Mouse (Mus musculus) MEL (cell line): ENCODE measurements around the gene Cdc73. TPM values are rescaled to one million over a fixed set of nuclear protein-coding genes. Genes with fewer than 3 reads are reported as not detected.
"Not testable (repeated sequence)": the region's sequence is repeated elsewhere in the genome, so short reads cannot be mapped to it uniquely, and the experiment has no call there.

ENCODE experiments used
- DNase-seq: peaks from one replicate; pipeline ENCODE4 v3.0.0; 2011; ENCODE audit warnings: low read depth, low spot score
- H3K27ac ChIP-seq: 2 replicates; pipeline ENCODE4 v1.5.1; 2012; ENCODE audit warnings: low read depth, mild to moderate bottlenecking, control low read depth, low read length, moderate library complexity; ENCODE audit not compliant: control insufficient read depth
- H3K27me3 ChIP-seq, 2 experiments: fragments of 150-350 bp in 1 of 2; sonication (generic) in 1 of 2; 2 replicates each; pipeline ENCODE4 v1.6.1; 2012; ENCODE audit warnings: low read length in 2 of 2, mild to moderate bottlenecking in 2 of 2, improper control_type of control experiment in 1 of 2, moderate library complexity in 1 of 2; ENCODE audit not compliant: insufficient read depth in 2 of 2, control insufficient read depth in 1 of 2
- H3K36me3 ChIP-seq, 2 experiments: 2 replicates each; pipeline ENCODE4 v1.6.1; 2012 to 2014; ENCODE audit warnings: low read length in 2 of 2, improper control_type of control experiment in 1 of 2, inconsistent platforms in 1 of 2, mild to moderate bottlenecking in 1 of 2; ENCODE audit not compliant: insufficient read depth in 2 of 2, control insufficient read depth in 1 of 2
- H3K4me1 ChIP-seq, 2 experiments: fragments of 150-350 bp in 1 of 2; sonication (generic) in 1 of 2; 2 replicates each; pipeline ENCODE4 v1.6.1; 2012; ENCODE audit warnings: low read length in 2 of 2, improper control_type of control experiment in 1 of 2, mild to moderate bottlenecking in 1 of 2; ENCODE audit not compliant: insufficient read depth in 2 of 2, control insufficient read depth in 1 of 2
- H3K4me3 ChIP-seq, 2 experiments: fragments of 150-350 bp in 1 of 2; sonication (generic) in 1 of 2; 2 replicates each; pipeline ENCODE4 v1.5.1; 2012; ENCODE audit warnings: low read depth in 2 of 2, low read length in 2 of 2, mild to moderate bottlenecking in 2 of 2, moderate library complexity in 2 of 2, control low read depth in 1 of 2, improper control_type of control experiment in 1 of 2; ENCODE audit not compliant: control insufficient read depth in 1 of 2, insufficient read depth in 1 of 2
- H3K79me2 ChIP-seq: 2 replicates; pipeline ENCODE4 v1.6.1; 2012; ENCODE audit warnings: mild to moderate bottlenecking, low read length, moderate library complexity; ENCODE audit not compliant: control insufficient read depth, poor library complexity, insufficient read depth
- H3K9ac ChIP-seq: 2 replicates; pipeline ENCODE4 v1.6.1; 2012; ENCODE audit warnings: low read depth, mild to moderate bottlenecking, control low read depth, low read length, moderate library complexity; ENCODE audit not compliant: control insufficient read depth, poor library complexity, severe bottlenecking
- H3K9me3 ChIP-seq: fragments of 150-350 bp; sonication (generic); replicated peaks from 2 replicates; pipeline ENCODE4 v1.6.1; 2012; ENCODE audit warnings: mild to moderate bottlenecking, low read length, improper control_type of control experiment, moderate library complexity; ENCODE audit not compliant: insufficient read depth
- CHD1 ChIP-seq: IDR thresholded peaks from 2 replicates; pipeline ENCODE4 v1.6.1; 2012; ENCODE audit warnings: low read depth, mild to moderate bottlenecking, inconsistent platforms, low read length, improper control_type of control experiment
- GATA1 ChIP-seq: IDR thresholded peaks from 2 replicates; pipeline ENCODE4 v1.6.1; 2011; ENCODE audit warnings: low read depth, low read length, improper control_type of control experiment
- HCFC1 ChIP-seq: IDR thresholded peaks from 2 replicates; pipeline ENCODE4 v1.6.1; 2012; ENCODE audit warnings: low read depth, mild to moderate bottlenecking, inconsistent platforms, low read length, improper control_type of control experiment, moderate library complexity
- MEF2A ChIP-seq: IDR thresholded peaks from 2 replicates; pipeline ENCODE4 v1.6.1; 2014; ENCODE audit warnings: low read depth, mild to moderate bottlenecking, inconsistent platforms, low read length, improper control_type of control experiment; ENCODE audit not compliant: poor library complexity, insufficient replicate concordance, severe bottlenecking; ENCODE audit errors: extremely low read depth
- MYC ChIP-seq: IDR thresholded peaks from 2 replicates; pipeline ENCODE4 v1.6.1; 2011; ENCODE audit warnings: low read depth, mild to moderate bottlenecking, low read length, improper control_type of control experiment, moderate library complexity
- NRF1 ChIP-seq: IDR thresholded peaks from 2 replicates; pipeline ENCODE4 v1.6.1; 2014; ENCODE audit warnings: low read depth, mild to moderate bottlenecking, inconsistent platforms, low read length, improper control_type of control experiment, moderate library complexity; ENCODE audit not compliant: poor library complexity, insufficient read depth, severe bottlenecking
- POLR2AphosphoS2 ChIP-seq: IDR thresholded peaks from 2 replicates; pipeline ENCODE4 v1.6.1; 2011; ENCODE audit warnings: low read length, improper control_type of control experiment
- SMC3 ChIP-seq: IDR thresholded peaks from 2 replicates; pipeline ENCODE4 v1.6.1; 2011; ENCODE audit warnings: low read depth, low read length, improper control_type of control experiment
- TBP ChIP-seq: IDR thresholded peaks from 2 replicates; pipeline ENCODE4 v1.8.0; 2011; ENCODE audit warnings: low read depth, low read length, improper control_type of control experiment
- USF2 ChIP-seq, 2 experiments: IDR thresholded peaks; 2 replicates each; pipeline ENCODE4 v1.6.1; 2011 to 2012; ENCODE audit warnings: improper control_type of control experiment in 2 of 2, low read length in 2 of 2, borderline replicate concordance in 1 of 2, inconsistent platforms in 1 of 2, low read depth in 1 of 2, mild to moderate bottlenecking in 1 of 2; ENCODE audit not compliant: insufficient read depth in 1 of 2
- ZKSCAN1 ChIP-seq: IDR thresholded peaks from 2 replicates; pipeline ENCODE4 v1.6.1; 2012; ENCODE audit warnings: low read depth, mild to moderate bottlenecking, inconsistent platforms, low read length, improper control_type of control experiment, moderate library complexity
- polyA plus RNA-seq, 2 experiments: library from polyadenylated mRNA; stranded (reverse) in 1 of 2; unstranded in 1 of 2; fragments of >175 nt in 1 of 2; fragments of >200 nt in 1 of 2; gene quantifications; 2 replicates each; pipeline versions ENCODE4 v1.2.1 to v1.2.4; 2012; ENCODE audit warnings: low replicate concordance in 2 of 2, low read depth in 1 of 2; ENCODE audit not compliant: insufficient read length in 2 of 2, insufficient read depth in 1 of 2, missing spikeins in 1 of 2
- total RNA-seq: library from RNA; depleted of rRNA; stranded (reverse); fragments of 300-350 nt; gene quantifications from 2 replicates; pipeline ENCODE4 v1.2.3, GENCODE M21; 2012

The Cdc73 gene
- total and polyA plus RNA-seq, 3 experiments: 11.6 to 65.8 (median 55.2) TPM

GRCm38 (mm10) chr1:143664786-143665185, 37.9 kb downstream of the Cdc73 start:
- not testable (repeated sequence) for H3K27me3 ChIP-seq, H3K79me2 ChIP-seq, H3K4me3 ChIP-seq, H3K4me1 ChIP-seq, H3K9me3 ChIP-seq, H3K27ac ChIP-seq, DNase-seq, H3K9ac ChIP-seq
- H3K36me3 ChIP-seq: peaks cover 2 to 36% of the 10 kb centered on the region in 2 experiments

- Histone ChIP-seq H3K27ac (no peak overlapping the region), H3K9ac (no peak overlapping the region), H3K9me3 (no peaks in the 10 kb centered on the region), H3K4me3 (no peak overlapping the region), H3K79me2 (no peaks in the 10 kb centered on the region), H3K27me3 (no peaks in the 10 kb centered on the region), H3K4me1 (peaks cover 0 to 2% of the 10 kb centered on the region in 2 experiments; a peak in 1 of 4 replicates), H3K36me3 (peaks cover 2 to 30% of the 10 kb centered on the region in 2 experiments)
- TF ChIP-seq TBP: no peak
- TF ChIP-seq HCFC1: no peak
- no peak for TF ChIP-seq USF2 (IDR thresholded peaks at IDR 0.05; ENCODE audit: borderline replicate concordance in 1 of 2, insufficient read depth in 1 of 2, low read depth in 1 of 2, low read length in 2 of 2)
- TF ChIP-seq GATA1: no peak
- no peak for TF ChIP-seq POLR2AphosphoS2
- TF ChIP-seq MEF2A: no peak
- no peak for TF ChIP-seq CHD1
- no peak for TF ChIP-seq ZKSCAN1
- TF ChIP-seq SMC3: no peak
- no peak for DNase-seq
Measured at GRCm38 (mm10) chr1:143663197-143663596, 39.5 kb downstream of the Cdc73 start.

GRCm38 (mm10) chr1:143653646-143654045, 49.0 kb downstream of the Cdc73 start:
- Histone ChIP-seq H3K36me3 (peaks cover 6 to 32% of the 10 kb centered on the region in 2 experiments), H3K9ac (no peak overlapping the region), H3K79me2 (no peaks in the 10 kb centered on the region), H3K4me1 (peaks cover 0 to 2% of the 10 kb centered on the region in 2 experiments; a peak in 2 of 4 replicates), H3K9me3 (no peaks in the 10 kb centered on the region), H3K27me3 (no peaks in the 10 kb centered on the region), H3K4me3 (no peak overlapping the region), H3K27ac (no peak overlapping the region)
- TF ChIP-seq NRF1: no peak
- 0 out of 2 replicates have a peak, but pooled peaks have one; percentile 5 for TF ChIP-seq MYC
- DNase-seq: peak; percentile 17
